Mouse (Mus musculus) lung, postnatal 0 days (tissue): ENCODE measurements at regions not wholly inside any gene's neighbourhood (a gene's known extent, or its start where the extent isn't known, plus 50 kb on each side); places are given as distances from the start of the nearest gene placed in this dataset.

ENCODE experiments used
- ATAC-seq: fragments of 200-750 bp; cut with Nextera tagmentation; 2 replicates; pipeline ENCODE4 v1.8.0; 2017; ENCODE audit warnings: moderate library complexity
- DNase-seq: peaks from one replicate; pipeline ENCODE4 v3.0.0-alpha.2; 2016; ENCODE audit warnings: low spot score
- H3K27ac ChIP-seq: fragments of 300-500 bp; sonication (generic); 2 replicates; pipeline ENCODE4 v1.5.1; 2014; ENCODE audit warnings: antibody characterized with exemption, mild to moderate bottlenecking, low read length, mixed read lengths
- H3K27me3 ChIP-seq: fragments of 300-500 bp; sonication (generic); replicated peaks from 2 replicates; pipeline ENCODE4 v1.6.1; 2014; ENCODE audit warnings: low read length, mixed read lengths; ENCODE audit not compliant: insufficient read depth
- H3K36me3 ChIP-seq: fragments of 300-500 bp; sonication (generic); 2 replicates; pipeline ENCODE4 v1.6.1; 2014; ENCODE audit warnings: low read length, mixed read lengths; ENCODE audit not compliant: insufficient read depth
- H3K4me1 ChIP-seq: fragments of 300-500 bp; sonication (generic); 2 replicates; pipeline ENCODE4 v1.6.1; 2014; ENCODE audit warnings: antibody characterized with exemption, low read depth, low read length, mixed read lengths; ENCODE audit not compliant: insufficient read depth
- H3K4me2 ChIP-seq: fragments of 300-500 bp; sonication (generic); replicated peaks from 2 replicates; pipeline ENCODE4 v1.6.1; 2014; ENCODE audit warnings: low read depth, mild to moderate bottlenecking, low read length, moderate library complexity, mixed read lengths
- H3K4me3 ChIP-seq: fragments of 300-500 bp; sonication (generic); 2 replicates; pipeline ENCODE4 v1.5.1; 2014; ENCODE audit warnings: low read depth, low read length
- H3K9ac ChIP-seq: fragments of 300-500 bp; sonication (generic); replicated peaks from 2 replicates; pipeline ENCODE4 v1.6.1; 2014; ENCODE audit warnings: low read depth, mild to moderate bottlenecking
- H3K9me3 ChIP-seq: fragments of 300-500 bp; sonication (generic); 2 replicates; pipeline ENCODE4 v1.6.1; 2016; ENCODE audit warnings: low read length, mixed read lengths
- CTCF ChIP-seq: IDR thresholded peaks from 2 replicates; pipeline ENCODE4 v1.5.1; 2016; ENCODE audit warnings: antibody characterized with exemption, mild to moderate bottlenecking
- EP300 ChIP-seq: IDR thresholded peaks from 2 replicates; pipeline ENCODE4 v1.6.1; 2016; ENCODE audit warnings: antibody characterized with exemption, mild to moderate bottlenecking, control low read depth
- WGBS: fragments of 180-500 bp; shearing (Covaris S2); extraction: QIAGEN DNeasy Blood & Tissue Kit; methylation state at CpG from one replicate; pipeline ENCODE4 v1.1.7; 2014; 5-methylcytosine and 5-hydroxymethylcytosine counted together

GRCm38 (mm10) chr4:29112552-29112951 lies 299.6 kb downstream of the Epha7 start:
- H3K9ac ChIP-seq = no peak overlapping the region
- WGBS = 31% methylated on average over 2 of the region's 2 CpGs
- no peaks in the 10 kb centered on the region for H3K36me3 ChIP-seq
- no peaks in the 10 kb centered on the region for H3K4me1 ChIP-seq
- no peak for ATAC-seq
- H3K27ac ChIP-seq = no peak overlapping the region
- TF ChIP-seq EP300 (no peak), CTCF (no peak)
- no peak overlapping the region for H3K4me3 ChIP-seq
- DNase-seq = no peak
- H3K27me3 ChIP-seq = no peaks in the 10 kb centered on the region
- H3K9me3 ChIP-seq = no peaks in the 10 kb centered on the region
- H3K4me2 ChIP-seq = no peak overlapping the region

- TF ChIP-seq CTCF (no peak), EP300 (no peak)
- Histone ChIP-seq H3K4me3 (no peak overlapping the region), H3K27ac (no peak overlapping the region), H3K4me1 (no peaks in the 10 kb centered on the region), H3K4me2 (no peak overlapping the region), H3K9ac (no peak overlapping the region), H3K27me3 (no peaks in the 10 kb centered on the region), H3K36me3 (no peaks in the 10 kb centered on the region), H3K9me3 (no peaks in the 10 kb centered on the region)
- ATAC-seq (no peak), DNase-seq (no peak)
- 81% methylated on average over 4 of the region's 4 CpGs for WGBS
Measured at GRCm38 (mm10) chr4:29117025-29117424, 304.1 kb downstream of the Epha7 start.

DNA sequence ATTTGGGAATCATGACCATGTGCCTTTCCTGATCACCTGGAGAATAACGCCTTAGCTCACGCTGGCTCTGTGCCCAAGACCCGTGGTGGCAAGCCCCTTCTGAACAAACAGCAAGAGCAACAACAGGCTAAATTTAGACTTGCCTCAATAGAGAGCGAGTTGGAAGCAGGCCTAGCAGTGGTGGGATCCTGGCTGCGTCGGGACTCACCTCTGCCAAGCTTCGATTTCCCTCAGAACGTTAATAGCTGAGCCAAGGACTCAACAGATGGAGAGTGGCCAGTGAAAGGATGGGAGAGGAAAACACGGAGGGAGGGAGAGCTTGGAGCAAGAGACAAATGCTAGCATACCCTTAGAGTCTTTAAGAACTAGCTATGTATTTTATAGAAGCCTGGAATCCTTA lies 305.0 kb downstream of the Epha7 start:
- DNase-seq (no peak), ATAC-seq (no peak)
- Histone ChIP-seq H3K36me3 (no peaks in the 10 kb centered on the region), H3K9ac (no peak overlapping the region), H3K27ac (no peak overlapping the region), H3K4me3 (no peak overlapping the region), H3K4me1 (no peaks in the 10 kb centered on the region), H3K27me3 (no peaks in the 10 kb centered on the region), H3K9me3 (no peaks in the 10 kb centered on the region), H3K4me2 (peak overlapping the region; percentile 12; the same call in 1 of the 2 replicates)
- WGBS = 32% methylated on average over 9 of the region's 9 CpGs
- TF ChIP-seq EP300 (no peak), CTCF (no peak)

- H3K27ac ChIP-seq = no peak overlapping the region
- no peak overlapping the region for H3K9ac ChIP-seq
- WGBS = 33% methylated on average over 7 of the region's 7 CpGs
- no peaks in the 10 kb centered on the region for H3K4me1 ChIP-seq
- TF ChIP-seq EP300 (no peak), CTCF (no peak)
- no peak overlapping the region for H3K4me3 ChIP-seq
- no peaks in the 10 kb centered on the region for H3K9me3 ChIP-seq
- ATAC-seq (no peak), DNase-seq (peak; percentile 37)
- no peak overlapping the region; the same call in 1 of the 2 replicates for H3K4me2 ChIP-seq
- no peaks in the 10 kb centered on the region for H3K36me3 ChIP-seq
- H3K27me3 ChIP-seq = no peaks in the 10 kb centered on the region
Measured at GRCm38 (mm10) chr4:29118679-29119479, 305.9 kb downstream of the Epha7 start.

- Histone ChIP-seq H3K27me3 (no peaks in the 10 kb centered on the region), H3K9me3 (no peaks in the 10 kb centered on the region), H3K4me1 (no peaks in the 10 kb centered on the region), H3K4me3 (no peak overlapping the region), H3K36me3 (no peaks in the 10 kb centered on the region), H3K9ac (no peak overlapping the region), H3K4me2 (no peak overlapping the region), H3K27ac (no peak overlapping the region)
- DNase-seq (no peak), ATAC-seq (no peak)
- WGBS = 64% methylated on average over 9 of the region's 9 CpGs
- no peak for TF ChIP-seq EP300
- no peak for TF ChIP-seq CTCF
Measured at GRCm38 (mm10) chr4:29119480-29120153, 306.7 kb downstream of the Epha7 start.

DNA sequence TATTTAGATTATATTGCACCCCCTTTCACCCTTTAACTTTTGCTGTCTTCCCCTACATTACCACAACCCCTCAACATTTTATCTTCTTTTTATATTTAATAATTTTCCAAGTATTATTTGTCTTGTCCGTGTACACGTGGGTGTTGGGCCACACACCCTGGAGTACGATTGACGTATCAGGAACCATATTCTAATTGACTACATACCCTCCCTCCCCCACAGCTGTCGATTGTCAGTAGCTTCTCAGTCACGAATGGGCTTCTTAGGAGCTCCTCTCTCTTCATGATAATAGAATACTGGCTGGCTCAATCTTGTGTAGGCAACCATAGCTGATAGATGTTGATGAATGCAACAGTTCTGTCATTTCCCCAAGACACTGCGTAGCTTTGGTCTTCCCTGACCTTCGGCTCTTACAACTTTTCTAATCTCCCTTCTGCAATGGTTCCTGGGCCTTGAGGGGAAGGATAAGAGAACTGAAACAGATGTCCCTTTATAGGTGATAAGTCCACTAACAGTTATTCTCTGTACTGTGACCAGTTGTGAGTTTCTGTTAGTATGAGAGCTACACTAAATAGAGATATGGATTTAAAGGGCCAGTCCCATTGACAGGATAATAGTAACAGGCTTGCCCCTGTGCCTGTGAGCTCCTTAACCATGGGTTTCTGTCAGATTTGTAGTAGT lies 310.9 kb downstream of the Epha7 start:
- no peaks in the 10 kb centered on the region for H3K36me3 ChIP-seq
- no peak overlapping the region for H3K9ac ChIP-seq
- no peaks in the 10 kb centered on the region for H3K4me1 ChIP-seq
- H3K9me3 ChIP-seq = no peaks in the 10 kb centered on the region
- no peak for ATAC-seq
- no peak for DNase-seq
- H3K27ac ChIP-seq = no peak overlapping the region
- 85% methylated on average over 8 of the region's 8 CpGs for WGBS
- no peak overlapping the region for H3K4me2 ChIP-seq
- H3K4me3 ChIP-seq = no peak overlapping the region
- no peak for TF ChIP-seq EP300
- no peak for TF ChIP-seq CTCF
- H3K27me3 ChIP-seq = no peaks in the 10 kb centered on the region
